Mouse (Mus musculus) CH12.LX (cell line): ENCODE data around the gene Uox. TPM values are rescaled to one million over a fixed set of nuclear protein-coding genes. Genes with fewer than 3 reads are reported as not detected.

ENCODE experiments used
- DNase-seq: peaks from one replicate; pipeline ENCODE4 v3.0.0-alpha.2; 2013; ENCODE audit errors: extremely low read depth
- H3K27ac ChIP-seq: 2 replicates; pipeline ENCODE4 v1.5.1; 2012; ENCODE audit warnings: low read depth, mild to moderate bottlenecking, control low read depth, moderate library complexity; ENCODE audit not compliant: insufficient read depth
- H3K27me3 ChIP-seq: replicated peaks from 2 replicates; pipeline ENCODE3; 2012; ENCODE audit warnings: inconsistent platforms
- H3K36me3 ChIP-seq, 2 experiments: replicated peaks in 1 of 2; 2 replicates each; pipeline versions ENCODE3 to v1.6.1; 2012; ENCODE audit warnings: inconsistent platforms in 1 of 2, low read length in 1 of 2, mild to moderate bottlenecking in 1 of 2, mixed read lengths in 1 of 2, moderate library complexity in 1 of 2; ENCODE audit not compliant: control insufficient read depth in 1 of 2, insufficient read depth in 1 of 2
- H3K4me1 ChIP-seq, 2 experiments: 2 replicates each; pipeline ENCODE4 v1.6.1; 2012; ENCODE audit warnings: inconsistent platforms in 1 of 2, moderate library complexity in 1 of 2; ENCODE audit not compliant: insufficient read depth in 2 of 2, control insufficient read depth in 1 of 2
- H3K4me2 ChIP-seq: 2 replicates; pipeline ENCODE4 v1.6.1; 2012; ENCODE audit warnings: low read depth, mild to moderate bottlenecking, control low read depth; ENCODE audit not compliant: poor library complexity, insufficient read depth, severe bottlenecking
- H3K4me3 ChIP-seq, 3 experiments: fragments of 150-350 bp in 1 of 3; sonication (generic) in 1 of 3; replicated peaks in 1 of 3; 2 replicates each; pipeline versions ENCODE3 to v1.5.1; 2011 to 2012; ENCODE audit warnings: low read depth in 2 of 3, low read length in 2 of 3, mild to moderate bottlenecking in 2 of 3, moderate library complexity in 2 of 3, control low read depth in 1 of 3, improper control_type of control experiment in 1 of 3, inconsistent platforms in 1 of 3, mixed read lengths in 1 of 3; ENCODE audit not compliant: poor library complexity in 1 of 3
- H3K79me2 ChIP-seq: replicated peaks from 2 replicates; pipeline ENCODE4 v1.6.1; 2012; ENCODE audit warnings: mild to moderate bottlenecking, moderate library complexity; ENCODE audit not compliant: control insufficient read depth, poor library complexity, insufficient read depth, severe bottlenecking; ENCODE audit errors: extremely low read depth
- H3K9ac ChIP-seq: 2 replicates; pipeline ENCODE4 v1.6.1; 2012; ENCODE audit warnings: low read depth, mild to moderate bottlenecking, control low read depth, moderate library complexity; ENCODE audit not compliant: insufficient read depth
- H3K9me3 ChIP-seq: replicated peaks from 2 replicates; pipeline ENCODE3; 2012; ENCODE audit warnings: low read length, inconsistent platforms, mixed read lengths
- BHLHE40 ChIP-seq: IDR thresholded peaks from 2 replicates; pipeline ENCODE4 v1.6.1; 2011; ENCODE audit warnings: mild to moderate bottlenecking, low read depth, low read length, improper control_type of control experiment
- CHD1 ChIP-seq: IDR thresholded peaks from 2 replicates; pipeline ENCODE4 v1.6.1; 2012; ENCODE audit warnings: low read depth, low read length, improper control_type of control experiment, inconsistent platforms
- CHD2 ChIP-seq: IDR thresholded peaks from 2 replicates; pipeline ENCODE4 v1.6.1; 2011; ENCODE audit warnings: low read length, improper control_type of control experiment
- E2F4 ChIP-seq: IDR thresholded peaks from 2 replicates; pipeline ENCODE4 v1.6.1; 2011; ENCODE audit warnings: low read depth, low read length, improper control_type of control experiment; ENCODE audit not compliant: insufficient replicate concordance
- ELF1 ChIP-seq: IDR thresholded peaks from 2 replicates; pipeline ENCODE4 v1.6.1; 2014; ENCODE audit warnings: low read depth, mild to moderate bottlenecking, inconsistent platforms, low read length, improper control_type of control experiment
- MAFK ChIP-seq: IDR thresholded peaks from 2 replicates; pipeline ENCODE4 v1.6.1; 2011; ENCODE audit warnings: low read length, improper control_type of control experiment; ENCODE audit not compliant: insufficient replicate concordance
- MEF2A ChIP-seq: IDR thresholded peaks from 2 replicates; pipeline ENCODE4 v1.6.1; 2014; ENCODE audit warnings: low read depth, mild to moderate bottlenecking, inconsistent platforms, low read length, improper control_type of control experiment, borderline replicate concordance
- MXI1 ChIP-seq: IDR thresholded peaks from 2 replicates; pipeline ENCODE4 v1.6.1; 2011; ENCODE audit warnings: mild to moderate bottlenecking, low read depth, low read length, improper control_type of control experiment
- PAX5 ChIP-seq: IDR thresholded peaks from 2 replicates; pipeline ENCODE4 v1.6.1; 2012; ENCODE audit warnings: low read length, inconsistent platforms, mixed read lengths
- SIN3A ChIP-seq: IDR thresholded peaks from 2 replicates; pipeline ENCODE4 v1.6.1; 2012; ENCODE audit warnings: low read length, improper control_type of control experiment, inconsistent platforms
- SMC3 ChIP-seq: IDR thresholded peaks from 2 replicates; pipeline ENCODE4 v1.6.1; 2011; ENCODE audit warnings: low read depth, low read length, improper control_type of control experiment
- TBP ChIP-seq: conservative IDR thresholded peaks from 2 replicates; pipeline ENCODE4 v1.6.1; 2011; ENCODE audit warnings: low read depth, low read length, improper control_type of control experiment
- TCF12 ChIP-seq: IDR thresholded peaks from 2 replicates; pipeline ENCODE4 v1.6.1; 2014; ENCODE audit warnings: low read depth, mild to moderate bottlenecking, inconsistent platforms, low read length, improper control_type of control experiment
- UBTF ChIP-seq: IDR thresholded peaks from 2 replicates; pipeline ENCODE4 v1.6.1; 2012; ENCODE audit warnings: low read depth, mild to moderate bottlenecking, inconsistent platforms, low read length, improper control_type of control experiment, moderate library complexity
- ZC3H11A ChIP-seq: IDR thresholded peaks from 2 replicates; pipeline ENCODE4 v1.6.1; 2012; ENCODE audit warnings: low read depth, mild to moderate bottlenecking, inconsistent platforms, low read length, improper control_type of control experiment
- dilution Hi-C: fragments of 300-500 bp; cut with MboI; formaldehyde crosslinking; loops from 2 replicates; pipeline ENCODE4 v1.14.3; 2020; ENCODE audit warnings: low sequenced_read_pairs; ENCODE audit not compliant: extremely low pct_unique_long_range_greater_than_20kb, extremely low pct_ligation_motif_present
- in situ Hi-C: fragments of 300-500 bp; cut with MboI; formaldehyde crosslinking; loops from 3 replicates; pipeline ENCODE4 v1.14.3; 2019; ENCODE audit warnings: low sequenced_read_pairs, low pct_ligation_motif_present, low pct_unique_long_range_greater_than_20kb, mixed read lengths
- polyA plus RNA-seq: library from polyadenylated mRNA; unstranded; fragments of >175 nt; gene quantifications from 2 replicates; pipeline ENCODE4 v1.2.1, GENCODE M21; 2012; ENCODE audit warnings: low read depth; ENCODE audit not compliant: insufficient read length
- total RNA-seq, 2 experiments: library from RNA; depleted of rRNA; stranded (reverse); fragments of 300-350 nt in 1 of 2; fragments of >200 nt in 1 of 2; gene quantifications; 2 replicates each; pipeline ENCODE4 v1.2.3; 2012 to 2014

Gene Uox
- total and polyA plus RNA-seq, 3 experiments = not detected

- TF ChIP-seq TCF12 = peak; percentile 97
- 0 out of 2 replicates have a peak, but pooled peaks have one; percentile 10 for TF ChIP-seq UBTF
- TF ChIP-seq TBP = peak; percentile 97
- TF ChIP-seq CHD1 = peak; percentile 94; the same call in 1 of the 2 replicates
- peak; percentile 99 for TF ChIP-seq ELF1
- peak; percentile 65; the same call in 1 of the 2 replicates for TF ChIP-seq E2F4
- peak; percentile 98 for TF ChIP-seq CHD2
- peak; percentile 91 for TF ChIP-seq MXI1
- TF ChIP-seq SMC3 = no peak
Measured at GRCm38 (mm10) chr3:146520798-146521651, 49.2 kb upstream of the Uox start, which contains the start of gene Rpf1 (continued).

GRCm38 (mm10) chr3:146521652-146522020, 48.6 kb upstream of the Uox start:
- peaks cover 2 to 17% of the 10 kb centered on the region in 2 experiments for H3K4me1 ChIP-seq
- H3K27ac ChIP-seq = peak overlapping the region; percentile 81
- H3K79me2 ChIP-seq = peaks cover 29% of the 10 kb centered on the region
- no peak for DNase-seq
- H3K9ac ChIP-seq = peak overlapping the region; percentile 94
- in situ Hi-C loops (no loop called here), dilution Hi-C loops (no loop called here)
- peak overlapping the region; percentile 44 for H3K4me2 ChIP-seq
- peaks cover 19 to 29% of the 10 kb centered on the region in 2 experiments for H3K36me3 ChIP-seq
- no peaks in the 10 kb centered on the region for H3K9me3 ChIP-seq
- H3K27me3 ChIP-seq = no peaks in the 10 kb centered on the region
- no peak for TF ChIP-seq MEF2A
- peak; percentile 50; the same call in 1 of the 2 replicates for TF ChIP-seq MAFK
- peak; percentile 78; the same call in 1 of the 2 replicates for TF ChIP-seq CHD1
- peak overlapping the region; percentile 75 to 87 (median 78) for H3K4me3 ChIP-seq

- Histone ChIP-seq H3K36me3 (no peaks in the 10 kb centered on the region), H3K4me3 (no peak overlapping the region), H3K4me1 (0 out of 4 replicates have a peak, but pooled peaks cover 0 to 6% of the 10 kb centered on the region in 2 experiments), H3K9me3 (no peaks in the 10 kb centered on the region), H3K27ac (no peak overlapping the region), H3K79me2 (no peaks in the 10 kb centered on the region), H3K9ac (no peak overlapping the region), H3K4me2 (no peak overlapping the region), H3K27me3 (no peaks in the 10 kb centered on the region)
- in situ Hi-C loops = no loop called here
- no peak for DNase-seq
- no peak for TF ChIP-seq TCF12
- TF ChIP-seq SIN3A = no peak
- TF ChIP-seq ZC3H11A = no peak
- no peak for TF ChIP-seq MEF2A
- TF ChIP-seq BHLHE40 = no peak
- TF ChIP-seq PAX5 = no peak
- dilution Hi-C loops = no loop called here
Measured at GRCm38 (mm10) chr3:146528335-146528734, 41.9 kb upstream of the Uox start.
